Mouse (Mus musculus) forebrain, embryonic 14.5 days (tissue): ENCODE data around the gene Tmtc3. TPM values are rescaled to one million over a fixed set of nuclear protein-coding genes. Genes with fewer than 3 reads are reported as not detected.
"Not testable (repeated sequence)": the region's sequence is repeated elsewhere in the genome, so short reads cannot be mapped to it uniquely, and the experiment has no call there.

Source experiments
- ATAC-seq: fragments of 200-750 bp; cut with Nextera tagmentation; 2 replicates; pipeline ENCODE4 v1.8.0; 2017; ENCODE audit warnings: mild to moderate bottlenecking, moderate library complexity
- DNase-seq: peaks from one replicate; pipeline ENCODE4 v3.0.0-alpha.2; 2015; ENCODE audit warnings: low spot score
- H3K27ac ChIP-seq: fragments of 300-500 bp; sonication (generic); 2 replicates; pipeline ENCODE4 v1.5.1; 2014; ENCODE audit warnings: low read depth, mild to moderate bottlenecking, control low read depth, low read length, moderate library complexity
- H3K27me3 ChIP-seq: fragments of 300-500 bp; sonication (generic); replicated peaks from 2 replicates; pipeline ENCODE4 v1.6.1; 2014; ENCODE audit warnings: low read length, control low read depth, mixed read lengths; ENCODE audit not compliant: control insufficient read depth, insufficient read depth
- H3K36me3 ChIP-seq: fragments of 300-500 bp; sonication (generic); 2 replicates; pipeline ENCODE4 v1.6.1; 2014; ENCODE audit warnings: low read length, control low read depth; ENCODE audit not compliant: control insufficient read depth, insufficient read depth
- H3K4me1 ChIP-seq: fragments of 300-500 bp; sonication (generic); 2 replicates; pipeline ENCODE4 v1.6.1; 2014; ENCODE audit warnings: antibody characterized with exemption, low read length, control low read depth; ENCODE audit not compliant: control insufficient read depth, insufficient read depth
- H3K4me2 ChIP-seq: fragments of 300-500 bp; sonication (generic); 2 replicates; pipeline ENCODE4 v1.6.1; 2014; ENCODE audit warnings: mild to moderate bottlenecking, control low read depth, low read length
- H3K4me3 ChIP-seq: fragments of 300-500 bp; sonication (generic); 2 replicates; pipeline ENCODE4 v1.5.1; 2014; ENCODE audit warnings: low read depth, low read length, control low read depth
- H3K9ac ChIP-seq: fragments of 300-500 bp; sonication (generic); 2 replicates; pipeline ENCODE4 v1.6.1; 2014; ENCODE audit warnings: mild to moderate bottlenecking, low read length, control low read depth, moderate library complexity
- H3K9me3 ChIP-seq: fragments of 300-500 bp; sonication (generic); replicated peaks from 2 replicates; pipeline ENCODE4 v1.6.1; 2016; ENCODE audit warnings: low read length, control low read depth, mixed read lengths; ENCODE audit not compliant: control insufficient read depth
- WGBS: fragments of 180-500 bp; shearing (Covaris S2); extraction: QIAGEN DNeasy Blood & Tissue Kit; methylation state at CpG from one replicate; pipeline ENCODE4 v1.1.7; 2014; 5-methylcytosine and 5-hydroxymethylcytosine counted together
- polyA plus RNA-seq: library from polyadenylated mRNA; unstranded; fragments of >200 nt; fragmentation: Nextera tagmentation; extraction: Ambion mirVana; gene quantifications from 2 replicates; pipeline ENCODE4 v1.2.1, GENCODE M21; 2014

Tmtc3 gene
- polyA plus RNA-seq, 1 experiment from 2014 or later = 6.6 TPM

DNA sequence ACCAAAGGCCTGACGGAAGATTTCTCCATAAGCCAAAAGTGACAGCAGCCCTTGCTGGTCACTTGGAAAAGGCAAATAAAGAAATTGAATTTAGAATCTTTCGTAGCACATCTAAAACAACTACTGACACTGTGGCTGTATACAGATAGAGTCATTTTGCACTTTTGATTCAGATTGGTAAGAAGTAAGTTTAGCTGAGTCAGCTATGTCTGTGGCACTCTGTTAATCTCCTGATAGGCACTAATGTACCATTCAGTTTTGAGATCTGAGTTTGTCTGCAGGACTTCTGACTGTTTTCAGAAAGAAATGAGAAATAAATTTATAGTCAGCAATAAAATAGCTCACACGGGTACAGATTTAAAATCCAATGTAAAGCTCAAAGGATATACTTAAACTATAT is 7.6 kb downstream of the Tmtc3 start:
- no peaks in the 10 kb centered on the region for H3K4me1 ChIP-seq

DNA sequence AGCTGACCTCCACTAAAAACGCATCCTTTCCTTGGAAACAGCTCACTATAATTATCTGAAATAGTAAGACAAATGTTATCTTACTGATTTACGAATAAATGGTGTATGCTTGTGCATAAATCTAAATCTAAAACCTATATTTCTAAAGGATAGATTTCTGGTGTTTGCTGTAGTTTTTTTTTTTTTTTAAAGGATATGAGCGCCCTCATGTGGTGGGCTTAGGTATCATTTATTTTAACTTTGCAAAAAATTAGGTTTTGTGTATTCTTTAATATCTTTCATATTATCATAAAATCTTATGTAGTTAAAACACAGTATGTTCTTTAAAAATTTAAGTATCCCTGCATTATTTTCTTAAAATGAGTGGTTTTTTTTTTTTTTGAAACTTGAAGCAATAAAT is 12.1 kb downstream of the Tmtc3 start:
- H3K9me3 ChIP-seq = no peaks in the 10 kb centered on the region
- ATAC-seq = no peak
- no peaks in the 10 kb centered on the region for H3K27me3 ChIP-seq
- no peak overlapping the region for H3K4me2 ChIP-seq
- H3K9ac ChIP-seq = no peak overlapping the region
- peak; percentile 14 for DNase-seq
- H3K4me1 ChIP-seq = no peaks in the 10 kb centered on the region
- H3K27ac ChIP-seq = no peak overlapping the region
- H3K36me3 ChIP-seq = peaks cover 30% of the 10 kb centered on the region
- WGBS = 58% methylated on average over 3 of the region's 3 CpGs
- H3K4me3 ChIP-seq = no peak overlapping the region

More for the DNA sequence above, 7.6 kb downstream of the Tmtc3 start:
- ATAC-seq = no peak
- 93% methylated on average over 3 of the region's 3 CpGs for WGBS
- no peak overlapping the region for H3K27ac ChIP-seq
- no peaks in the 10 kb centered on the region for H3K9me3 ChIP-seq
- peaks cover 17% of the 10 kb centered on the region for H3K36me3 ChIP-seq
- no peak overlapping the region for H3K4me3 ChIP-seq
- H3K27me3 ChIP-seq = no peaks in the 10 kb centered on the region
- no peak overlapping the region for H3K4me2 ChIP-seq
- H3K9ac ChIP-seq = no peak overlapping the region
- no peak for DNase-seq

DNA sequence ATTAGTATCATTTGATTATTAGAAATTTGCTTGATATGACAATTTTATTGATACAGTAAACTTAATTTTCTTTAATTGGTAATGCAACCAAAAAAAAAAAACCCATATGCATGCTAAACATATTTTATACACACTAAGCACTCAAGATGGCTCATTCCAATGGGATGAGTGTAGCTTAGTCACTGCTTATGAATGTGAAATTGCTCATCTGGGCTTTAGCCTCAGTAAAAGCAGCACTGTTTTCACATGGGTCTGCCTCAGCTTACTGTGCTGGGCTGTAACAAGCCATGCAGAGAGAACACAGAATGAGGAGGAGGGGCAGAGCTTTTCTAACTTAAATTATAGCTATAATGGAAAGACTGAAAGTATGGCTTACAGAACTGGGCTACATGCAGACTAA is 26.6 kb downstream of the Tmtc3 start:
- Histone ChIP-seq H3K9me3 (no peaks in the 10 kb centered on the region), H3K36me3 (peaks cover 30% of the 10 kb centered on the region), H3K27me3 (no peaks in the 10 kb centered on the region), H3K4me3 (no peak overlapping the region), H3K4me1 (no peaks in the 10 kb centered on the region), H3K27ac (no peak overlapping the region), H3K9ac (no peak overlapping the region), H3K4me2 (no peak overlapping the region)
- DNase-seq (no peak), ATAC-seq (no peak)

DNA sequence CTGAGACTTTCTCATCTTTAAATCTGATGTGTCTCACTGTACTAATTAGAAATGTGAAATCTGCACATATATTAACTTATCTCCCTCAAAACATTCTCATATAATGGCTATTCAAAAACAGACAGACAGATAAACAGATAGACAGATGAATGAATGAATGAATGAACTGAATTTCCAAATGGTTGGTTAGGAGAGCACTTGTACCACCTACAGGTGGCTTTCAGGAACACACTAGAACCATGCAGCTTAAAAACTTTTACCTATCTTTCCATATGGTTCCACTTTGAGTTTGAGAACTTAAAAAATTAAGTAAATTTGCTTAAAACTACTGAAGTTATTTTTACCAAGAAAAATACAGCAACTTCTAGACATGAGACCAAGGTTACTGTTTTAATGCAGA is 37.8 kb downstream of the Tmtc3 start:
- Histone ChIP-seq H3K9ac (no peak overlapping the region), H3K4me3 (no peak overlapping the region), H3K36me3 (peaks cover 26% of the 10 kb centered on the region), H3K9me3 (no peaks in the 10 kb centered on the region), H3K27me3 (no peaks in the 10 kb centered on the region), H3K27ac (no peak overlapping the region), H3K4me2 (no peak overlapping the region), H3K4me1 (no peaks in the 10 kb centered on the region)
- DNase-seq (no peak), ATAC-seq (no peak)

DNA sequence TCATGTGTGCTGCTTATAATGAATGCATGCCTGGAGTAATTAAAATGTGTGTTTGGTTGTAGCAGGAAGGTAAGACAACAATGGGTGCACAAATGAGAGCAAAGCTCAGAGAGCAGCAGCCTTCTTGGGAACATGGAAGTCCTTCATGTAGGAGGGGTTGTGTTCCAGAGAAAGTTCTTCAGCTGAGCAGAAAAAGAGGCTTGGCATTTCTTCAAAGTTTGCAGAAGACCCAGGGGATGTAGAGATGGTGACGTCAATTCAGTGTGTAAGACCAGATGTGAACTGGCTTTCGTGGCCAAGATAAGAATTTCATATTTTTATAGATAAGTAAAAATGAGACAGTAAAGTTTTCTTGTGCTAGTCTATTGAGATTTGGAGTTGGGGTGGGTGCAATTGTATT is 59.6 kb downstream of the Tmtc3 start:
- Histone ChIP-seq H3K9ac (no peak overlapping the region), H3K27ac (no peak overlapping the region), H3K27me3 (no peaks in the 10 kb centered on the region), H3K4me3 (no peak overlapping the region), H3K4me2 (no peak overlapping the region), H3K36me3 (no peaks in the 10 kb centered on the region), H3K9me3 (no peaks in the 10 kb centered on the region), H3K4me1 (no peaks in the 10 kb centered on the region)
- ATAC-seq = no peak
- DNase-seq = no peak
- 90% methylated on average over 2 of the region's 2 CpGs for WGBS

DNA sequence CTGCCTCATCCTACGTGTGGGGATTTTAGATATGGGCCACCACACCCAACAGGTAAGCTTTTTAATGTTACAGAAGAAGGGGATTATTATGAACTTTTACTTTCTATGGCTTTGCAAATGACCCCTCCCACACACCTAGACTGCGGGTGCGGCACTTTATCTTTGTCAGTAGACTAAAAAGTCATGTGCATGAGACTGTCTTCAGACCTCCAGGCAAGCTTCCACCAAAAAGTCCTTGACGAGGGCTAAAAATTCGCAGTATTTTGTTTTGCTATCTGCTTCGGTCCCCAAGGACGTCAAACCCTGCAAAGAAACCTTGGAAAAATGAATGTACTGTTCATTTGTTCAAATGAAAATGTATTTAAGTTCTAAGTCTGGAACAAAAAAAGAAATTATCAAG is 71.6 kb downstream of the Tmtc3 start:
- Histone ChIP-seq H3K4me1 (no peaks in the 10 kb centered on the region), H3K27ac (no peak overlapping the region), H3K9me3 (no peaks in the 10 kb centered on the region), H3K4me2 (no peak overlapping the region), H3K36me3 (no peaks in the 10 kb centered on the region), H3K4me3 (no peak overlapping the region), H3K9ac (no peak overlapping the region), H3K27me3 (no peaks in the 10 kb centered on the region)
- DNase-seq (no peak), ATAC-seq (no peak)
- 91% methylated on average over 7 of the region's 7 CpGs for WGBS

DNA sequence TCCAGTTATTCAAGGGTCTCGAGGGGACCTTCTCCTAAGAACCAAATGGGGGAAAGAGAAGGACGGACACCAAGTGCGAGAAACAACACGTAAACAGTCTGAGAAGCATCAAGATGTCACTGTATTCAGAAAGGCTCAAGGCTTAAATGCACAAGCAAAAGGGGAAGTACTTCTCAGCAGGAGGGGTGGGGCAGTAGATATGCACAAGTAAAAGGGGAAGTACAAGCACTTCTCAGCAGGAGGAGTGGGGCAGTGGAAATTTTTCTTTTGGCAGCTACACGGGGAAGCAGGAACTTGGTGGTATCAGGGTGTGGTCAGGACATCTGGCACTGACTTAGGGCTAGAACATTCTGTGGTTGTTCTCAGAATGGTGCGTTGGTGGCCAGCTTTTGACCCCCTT is 84.8 kb downstream of the Tmtc3 start:
- not testable (repeated sequence) for H3K4me2 ChIP-seq, H3K27ac ChIP-seq, ATAC-seq, H3K36me3 ChIP-seq, H3K4me1 ChIP-seq, H3K27me3 ChIP-seq, H3K9ac ChIP-seq, DNase-seq, H3K9me3 ChIP-seq, H3K4me3 ChIP-seq
- 86% methylated on average over 6 of the region's 6 CpGs for WGBS

Other genes starting within 250 kb of the Tmtc3 start
- not detected in 2 replicates for gene Gm4301, start 151.7 kb downstream of the Tmtc3 start, polyA plus RNA-seq
- gene Gm4302, start 146.5 kb downstream of the Tmtc3 start, polyA plus RNA-seq = not detected in 2 replicates
- not detected in 2 replicates for gene Gm4303, start 141.4 kb downstream of the Tmtc3 start, polyA plus RNA-seq
- gene Gm4305, start 136.3 kb downstream of the Tmtc3 start, polyA plus RNA-seq = not detected in 2 replicates
- gene Gm4307, start 126.0 kb downstream of the Tmtc3 start, polyA plus RNA-seq = not detected in 2 replicates
- not detected in 2 replicates for gene Gm4312, start 104.8 kb downstream of the Tmtc3 start, polyA plus RNA-seq
- 4.9 and 6.0 TPM in 2 replicates for gene Cep290, start 208 bp upstream of the Tmtc3 start, polyA plus RNA-seq
- 14.9 and 16.3 TPM in 2 replicates for gene 4930430F08Rik, start 103.1 kb upstream of the Tmtc3 start, polyA plus RNA-seq
- not detected in 2 replicates for gene 1700017N19Rik, start 103.1 kb upstream of the Tmtc3 start, polyA plus RNA-seq